Mouse (Mus musculus) MEL (cell line): ENCODE results near the gene Heatr3. TPM values are rescaled to one million over a fixed set of nuclear protein-coding genes. Genes with fewer than 3 reads are reported as not detected.

Source experiments
- DNase-seq: peaks from one replicate; pipeline ENCODE4 v3.0.0; 2011; ENCODE audit warnings: low read depth, low spot score
- H3K27ac ChIP-seq: 2 replicates; pipeline ENCODE4 v1.5.1; 2012; ENCODE audit warnings: low read depth, mild to moderate bottlenecking, control low read depth, low read length, moderate library complexity; ENCODE audit not compliant: control insufficient read depth
- H3K27me3 ChIP-seq, 2 experiments: fragments of 150-350 bp in 1 of 2; sonication (generic) in 1 of 2; 2 replicates each; pipeline ENCODE4 v1.6.1; 2012; ENCODE audit warnings: low read length in 2 of 2, mild to moderate bottlenecking in 2 of 2, improper control_type of control experiment in 1 of 2, moderate library complexity in 1 of 2; ENCODE audit not compliant: insufficient read depth in 2 of 2, control insufficient read depth in 1 of 2
- H3K36me3 ChIP-seq, 2 experiments: 2 replicates each; pipeline ENCODE4 v1.6.1; 2012 to 2014; ENCODE audit warnings: low read length in 2 of 2, improper control_type of control experiment in 1 of 2, inconsistent platforms in 1 of 2, mild to moderate bottlenecking in 1 of 2; ENCODE audit not compliant: insufficient read depth in 2 of 2, control insufficient read depth in 1 of 2
- H3K4me1 ChIP-seq, 2 experiments: fragments of 150-350 bp in 1 of 2; sonication (generic) in 1 of 2; 2 replicates each; pipeline ENCODE4 v1.6.1; 2012; ENCODE audit warnings: low read length in 2 of 2, improper control_type of control experiment in 1 of 2, mild to moderate bottlenecking in 1 of 2; ENCODE audit not compliant: insufficient read depth in 2 of 2, control insufficient read depth in 1 of 2
- H3K4me3 ChIP-seq, 2 experiments: fragments of 150-350 bp in 1 of 2; sonication (generic) in 1 of 2; 2 replicates each; pipeline ENCODE4 v1.5.1; 2012; ENCODE audit warnings: low read depth in 2 of 2, low read length in 2 of 2, mild to moderate bottlenecking in 2 of 2, moderate library complexity in 2 of 2, control low read depth in 1 of 2, improper control_type of control experiment in 1 of 2; ENCODE audit not compliant: control insufficient read depth in 1 of 2, insufficient read depth in 1 of 2
- H3K79me2 ChIP-seq: 2 replicates; pipeline ENCODE4 v1.6.1; 2012; ENCODE audit warnings: mild to moderate bottlenecking, low read length, moderate library complexity; ENCODE audit not compliant: control insufficient read depth, poor library complexity, insufficient read depth
- H3K9ac ChIP-seq: 2 replicates; pipeline ENCODE4 v1.6.1; 2012; ENCODE audit warnings: low read depth, mild to moderate bottlenecking, control low read depth, low read length, moderate library complexity; ENCODE audit not compliant: control insufficient read depth, poor library complexity, severe bottlenecking
- H3K9me3 ChIP-seq: fragments of 150-350 bp; sonication (generic); replicated peaks from 2 replicates; pipeline ENCODE4 v1.6.1; 2012; ENCODE audit warnings: mild to moderate bottlenecking, low read length, improper control_type of control experiment, moderate library complexity; ENCODE audit not compliant: insufficient read depth
- CHD2 ChIP-seq: IDR thresholded peaks from 2 replicates; pipeline ENCODE4 v1.6.1; 2011; ENCODE audit warnings: low read length, improper control_type of control experiment
- CTCF ChIP-seq, 3 experiments: IDR thresholded peaks in 2 of 3; conservative IDR thresholded peaks in 1 of 3; 2 replicates each; pipeline ENCODE4 v1.5.1; 2011 to 2012; ENCODE audit warnings: low read length in 3 of 3, low read depth in 2 of 3, mild to moderate bottlenecking in 2 of 3, improper control_type of control experiment in 1 of 3, inconsistent platforms in 1 of 3, mixed read lengths in 1 of 3, moderate library complexity in 1 of 3; ENCODE audit not compliant: control insufficient read depth in 1 of 3, insufficient read depth in 1 of 3, poor library complexity in 1 of 3, severe bottlenecking in 1 of 3
- E2F4 ChIP-seq: IDR thresholded peaks from 2 replicates; pipeline ENCODE4 v1.6.1; 2011; ENCODE audit warnings: low read depth, low read length, improper control_type of control experiment, borderline replicate concordance
- ELF1 ChIP-seq: IDR thresholded peaks from 2 replicates; pipeline ENCODE4 v1.6.1; 2014; ENCODE audit warnings: low read depth, mild to moderate bottlenecking, inconsistent platforms, low read length, improper control_type of control experiment, moderate library complexity
- ETS1 ChIP-seq: IDR thresholded peaks from 2 replicates; pipeline ENCODE4 v1.6.1; 2012; ENCODE audit warnings: low read depth, mild to moderate bottlenecking, inconsistent platforms, low read length, improper control_type of control experiment, moderate library complexity
- HCFC1 ChIP-seq: IDR thresholded peaks from 2 replicates; pipeline ENCODE4 v1.6.1; 2012; ENCODE audit warnings: low read depth, mild to moderate bottlenecking, inconsistent platforms, low read length, improper control_type of control experiment, moderate library complexity
- MAFK ChIP-seq: IDR thresholded peaks from 2 replicates; pipeline ENCODE4 v1.6.1; 2011; ENCODE audit warnings: low read depth, mild to moderate bottlenecking, low read length, improper control_type of control experiment, borderline replicate concordance
- MAZ ChIP-seq: IDR thresholded peaks from 2 replicates; pipeline ENCODE4 v1.6.1; 2012; ENCODE audit warnings: low read depth, mild to moderate bottlenecking, inconsistent platforms, low read length, improper control_type of control experiment
- MXI1 ChIP-seq: IDR thresholded peaks from 2 replicates; pipeline ENCODE4 v1.6.1; 2011; ENCODE audit warnings: mild to moderate bottlenecking, low read depth, low read length, improper control_type of control experiment
- MYB ChIP-seq: IDR thresholded peaks from 2 replicates; pipeline ENCODE4 v1.6.1; 2011; ENCODE audit warnings: mild to moderate bottlenecking, low read depth, low read length, improper control_type of control experiment
- MYC ChIP-seq: IDR thresholded peaks from 2 replicates; pipeline ENCODE4 v1.6.1; 2011; ENCODE audit warnings: low read depth, mild to moderate bottlenecking, low read length, improper control_type of control experiment, moderate library complexity
- NELFE ChIP-seq: IDR thresholded peaks from 2 replicates; pipeline ENCODE4 v1.6.1; 2011; ENCODE audit warnings: low read depth, low read length, improper control_type of control experiment
- POLR2A ChIP-seq, 2 experiments: IDR thresholded peaks; 2 replicates each; pipeline ENCODE4 v1.6.1; 2011 to 2012; ENCODE audit warnings: low read length in 2 of 2, mild to moderate bottlenecking in 2 of 2, control low read depth in 1 of 2, improper control_type of control experiment in 1 of 2, low read depth in 1 of 2, moderate library complexity in 1 of 2; ENCODE audit not compliant: control insufficient read depth in 1 of 2, insufficient read depth in 1 of 2, poor library complexity in 1 of 2
- TBP ChIP-seq: IDR thresholded peaks from 2 replicates; pipeline ENCODE4 v1.8.0; 2011; ENCODE audit warnings: low read depth, low read length, improper control_type of control experiment
- USF1 ChIP-seq: IDR thresholded peaks from 2 replicates; pipeline ENCODE4 v1.6.1; 2014; ENCODE audit warnings: low read depth, mild to moderate bottlenecking, inconsistent platforms, low read length, improper control_type of control experiment, moderate library complexity
- ZMIZ1 ChIP-seq: IDR thresholded peaks from 2 replicates; pipeline ENCODE4 v1.6.1; 2012; ENCODE audit warnings: low read depth, mild to moderate bottlenecking, inconsistent platforms, low read length, improper control_type of control experiment, moderate library complexity
- polyA plus RNA-seq, 2 experiments: library from polyadenylated mRNA; stranded (reverse) in 1 of 2; unstranded in 1 of 2; fragments of >175 nt in 1 of 2; fragments of >200 nt in 1 of 2; gene quantifications; 2 replicates each; pipeline versions ENCODE4 v1.2.1 to v1.2.4; 2012; ENCODE audit warnings: low replicate concordance in 2 of 2, low read depth in 1 of 2; ENCODE audit not compliant: insufficient read length in 2 of 2, insufficient read depth in 1 of 2, missing spikeins in 1 of 2
- total RNA-seq: library from RNA; depleted of rRNA; stranded (reverse); fragments of 300-350 nt; gene quantifications from 2 replicates; pipeline ENCODE4 v1.2.3, GENCODE M21; 2012

Heatr3 gene
- total and polyA plus RNA-seq, 3 experiments: 59.6 to 60.3 TPM; not detected in 1

- no peaks in the 10 kb centered on the region for H3K27me3 ChIP-seq
- no peak overlapping the region for H3K27ac ChIP-seq
- no peak for DNase-seq
- no peaks in the 10 kb centered on the region for H3K4me1 ChIP-seq
- no peak overlapping the region for H3K9ac ChIP-seq
- no peaks in the 10 kb centered on the region for H3K9me3 ChIP-seq
- no peaks in the 10 kb centered on the region for H3K36me3 ChIP-seq
- TF ChIP-seq E2F4 (no peak), ELF1 (no peak), MYB (no peak), POLR2A (IDR thresholded peaks at IDR 0.05; ENCODE audit: control insufficient read depth in 1 of 2, insufficient read depth in 1 of 2, low read depth in 1 of 2, low read length in 2 of 2, poor library complexity in 1 of 2) (no peak), MAZ (no peak), MYC (no peak)
- H3K4me3 ChIP-seq: no peak overlapping the region
- H3K79me2 ChIP-seq: no peaks in the 10 kb centered on the region
Measured at GRCm38 (mm10) chr8:88185716-88186115, 48.1 kb downstream of the Heatr3 start.

GRCm38 (mm10) chr8:88197328-88197727, 59.7 kb downstream of the Heatr3 start:
- peaks cover 31% of the 10 kb centered on the region for H3K79me2 ChIP-seq
- H3K27me3 ChIP-seq: peaks cover 0 to 2% of the 10 kb centered on the region in 2 experiments; a peak in 2 of 4 replicates
- H3K4me3 ChIP-seq: no peak overlapping the region
- no peaks in the 10 kb centered on the region for H3K9me3 ChIP-seq
- H3K36me3 ChIP-seq: peaks cover 0 to 15% of the 10 kb centered on the region in 2 experiments; a peak in 3 of 4 replicates
- peak; percentile 37 for DNase-seq
- H3K27ac ChIP-seq: no peak overlapping the region
- TF ChIP-seq MXI1 (no peak), ELF1 (no peak), USF1 (no peak), MYB (no peak), MAFK (no peak), TBP (no peak), CTCF (IDR thresholded peaks at IDR 0.05 in 2 of 3, conservative IDR thresholded peaks at IDR 0.05 in 1 of 3; ENCODE audit: control insufficient read depth in 1 of 3, insufficient read depth in 1 of 3, low read depth in 2 of 3, low read length in 3 of 3, poor library complexity in 1 of 3, severe bottlenecking in 1 of 3) (no peak), ZMIZ1 (no peak), NELFE (no peak), POLR2A (IDR thresholded peaks at IDR 0.05; ENCODE audit: control insufficient read depth in 1 of 2, insufficient read depth in 1 of 2, low read depth in 1 of 2, low read length in 2 of 2, poor library complexity in 1 of 2) (no peak), HCFC1 (no peak), ETS1 (no peak), CHD2 (no peak)
- peaks cover 5 to 17% of the 10 kb centered on the region in 2 experiments for H3K4me1 ChIP-seq
- H3K9ac ChIP-seq: no peak overlapping the region
